Mouse (Mus musculus): ENCODE data around the gene Hpcal1. TPM values are rescaled to one million over a fixed set of nuclear protein-coding genes. Genes with fewer than 3 reads are reported as not detected.

Gene Hpcal1
- polyA plus RNA-seq, 1 experiment from 2014 or later, result 22.9 TPM

GRCm38 (mm10) chr12:17677743-17678142, 12.9 kb upstream of the Hpcal1 start:
- no peaks in the 10 kb centered on the region for H3K27me3 ChIP-seq (ENCODE audit: control insufficient read depth, insufficient read depth, low read length)
- no peak for ATAC-seq (replicated peaks; ENCODE audit: insufficient number of reproducible peaks, low FRiP score, low TSS enrichment)

DNA sequence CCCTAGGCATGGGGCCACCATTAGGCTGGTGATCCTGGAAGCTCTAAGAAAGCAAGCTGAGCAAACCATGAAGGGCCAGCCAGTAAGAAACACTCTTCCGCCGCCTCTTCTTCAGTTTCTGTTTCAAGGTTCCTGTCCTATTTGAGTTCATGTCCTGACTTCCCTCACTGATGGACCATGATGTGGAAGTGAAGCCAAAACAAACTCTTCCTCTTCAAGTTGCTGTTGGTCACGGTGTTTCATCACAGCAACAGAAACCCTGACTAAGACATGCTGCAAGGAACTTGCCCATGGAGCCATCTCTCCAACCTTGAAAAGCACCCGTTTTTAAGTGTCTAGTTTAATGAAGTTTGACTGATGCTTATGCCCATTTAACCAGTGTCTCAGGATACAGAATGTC, 11.1 kb upstream of the Hpcal1 start:
- ATAC-seq (replicated peaks; ENCODE audit: insufficient number of reproducible peaks, low FRiP score, low TSS enrichment), result no peak
- H3K36me3 ChIP-seq (ENCODE audit: control insufficient read depth, insufficient read depth, low read length), result no peaks in the 10 kb centered on the region
- H3K4me2 ChIP-seq, result no peak overlapping the region
- no peak overlapping the region for H3K4me3 ChIP-seq (ENCODE audit: low read depth, low read length)
- no peaks in the 10 kb centered on the region for H3K4me1 ChIP-seq (ENCODE audit: control insufficient read depth, insufficient read depth, low read length)
- H3K27me3 ChIP-seq (ENCODE audit: control insufficient read depth, insufficient read depth, low read length), result no peaks in the 10 kb centered on the region
- H3K9me3 ChIP-seq (replicated peaks; ENCODE audit: control insufficient read depth, low read length), result no peaks in the 10 kb centered on the region
- no peak overlapping the region for H3K9ac ChIP-seq (ENCODE audit: low read depth, low read length)
- H3K27ac ChIP-seq (ENCODE audit: low read depth, low read length), result no peak overlapping the region
- WGBS (ENCODE audit: insufficient replicate concordance), result 72% methylated on average over 4 of the region's 4 CpGs

More at GRCm38 (mm10) chr12:17677743-17678142, 12.9 kb upstream of the Hpcal1 start:
- H3K9me3 ChIP-seq (replicated peaks; ENCODE audit: control insufficient read depth, low read length), result no peaks in the 10 kb centered on the region
- no peak overlapping the region for H3K27ac ChIP-seq (ENCODE audit: low read depth, low read length)
- no peaks in the 10 kb centered on the region for H3K36me3 ChIP-seq (ENCODE audit: control insufficient read depth, insufficient read depth, low read length)
- no peak overlapping the region for H3K4me3 ChIP-seq (ENCODE audit: low read depth, low read length)
- peaks cover 6% of the 10 kb centered on the region; the same call in 1 of the 2 replicates for H3K4me1 ChIP-seq (ENCODE audit: control insufficient read depth, insufficient read depth, low read length)
- no peak overlapping the region for H3K4me2 ChIP-seq
- 77% methylated on average over 2 of the region's 2 CpGs for WGBS (ENCODE audit: insufficient replicate concordance)
- no peak overlapping the region for H3K9ac ChIP-seq (ENCODE audit: low read depth, low read length)

DNA sequence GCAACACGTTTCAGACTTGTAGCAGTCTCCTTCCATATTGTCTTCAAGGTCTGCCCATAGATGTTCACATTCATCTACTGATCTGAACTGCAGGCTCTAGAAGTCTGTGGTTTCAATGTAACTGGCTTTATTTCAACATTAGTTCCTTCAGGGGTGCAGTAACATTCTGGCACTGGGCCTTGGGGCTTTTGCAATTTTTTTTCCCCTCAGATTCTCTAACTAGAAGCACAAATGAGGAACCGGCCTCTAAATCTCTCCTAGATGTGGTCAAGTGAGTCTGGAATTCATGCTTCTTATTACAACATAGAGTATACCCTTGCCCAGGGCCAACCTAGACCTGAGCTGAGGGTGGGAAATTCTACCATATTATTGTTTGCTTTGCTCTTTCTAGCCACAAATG, 8.5 kb upstream of the Hpcal1 start:
- no peak overlapping the region for H3K4me2 ChIP-seq
- H3K9ac ChIP-seq (ENCODE audit: low read depth, low read length), result no peak overlapping the region
- H3K9me3 ChIP-seq (replicated peaks; ENCODE audit: control insufficient read depth, low read length), result no peaks in the 10 kb centered on the region
- H3K4me1 ChIP-seq (ENCODE audit: control insufficient read depth, insufficient read depth, low read length), result no peaks in the 10 kb centered on the region
- H3K27me3 ChIP-seq (ENCODE audit: control insufficient read depth, insufficient read depth, low read length), result no peaks in the 10 kb centered on the region
- H3K27ac ChIP-seq (ENCODE audit: low read depth, low read length), result no peak overlapping the region
- WGBS (ENCODE audit: insufficient replicate concordance), result 77% methylated on average over 2 of the region's 2 CpGs
- no peak overlapping the region for H3K4me3 ChIP-seq (ENCODE audit: low read depth, low read length)
- no peaks in the 10 kb centered on the region for H3K36me3 ChIP-seq (ENCODE audit: control insufficient read depth, insufficient read depth, low read length)
- ATAC-seq (replicated peaks; ENCODE audit: insufficient number of reproducible peaks, low FRiP score, low TSS enrichment), result no peak

DNA sequence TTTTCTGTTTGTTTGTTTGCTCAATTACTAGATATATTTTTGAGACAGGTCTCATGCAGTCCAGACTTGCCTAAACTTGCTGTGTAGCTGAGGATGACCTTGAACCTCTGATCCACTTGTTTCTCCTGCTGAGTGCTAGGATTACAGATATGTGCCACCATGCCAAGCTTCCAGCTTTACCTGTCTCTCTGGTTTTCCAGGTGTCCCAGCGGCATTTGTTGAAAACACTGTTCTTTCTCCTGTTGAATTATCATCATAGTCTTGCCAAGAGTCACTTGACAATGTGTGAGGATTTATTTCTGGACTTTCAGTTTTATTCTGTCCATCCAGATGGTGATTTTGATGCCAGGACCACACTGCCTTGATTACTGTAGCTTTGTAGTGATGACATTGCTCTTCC, 6.3 kb upstream of the Hpcal1 start:
- Histone ChIP-seq H3K27me3 (ENCODE audit: control insufficient read depth, insufficient read depth, low read length) (no peaks in the 10 kb centered on the region), H3K9me3 (replicated peaks; ENCODE audit: control insufficient read depth, low read length) (no peaks in the 10 kb centered on the region), H3K27ac (ENCODE audit: low read depth, low read length) (no peak overlapping the region), H3K9ac (ENCODE audit: low read depth, low read length) (no peak overlapping the region), H3K4me3 (ENCODE audit: low read depth, low read length) (no peak overlapping the region), H3K4me2 (no peak overlapping the region), H3K4me1 (ENCODE audit: control insufficient read depth, insufficient read depth, low read length) (no peaks in the 10 kb centered on the region), H3K36me3 (ENCODE audit: control insufficient read depth, insufficient read depth, low read length) (no peaks in the 10 kb centered on the region)
- ATAC-seq (replicated peaks; ENCODE audit: insufficient number of reproducible peaks, low FRiP score, low TSS enrichment), result no peak
- WGBS (ENCODE audit: insufficient replicate concordance), result 79% methylated on average over 1 of the region's 1 CpGs

DNA sequence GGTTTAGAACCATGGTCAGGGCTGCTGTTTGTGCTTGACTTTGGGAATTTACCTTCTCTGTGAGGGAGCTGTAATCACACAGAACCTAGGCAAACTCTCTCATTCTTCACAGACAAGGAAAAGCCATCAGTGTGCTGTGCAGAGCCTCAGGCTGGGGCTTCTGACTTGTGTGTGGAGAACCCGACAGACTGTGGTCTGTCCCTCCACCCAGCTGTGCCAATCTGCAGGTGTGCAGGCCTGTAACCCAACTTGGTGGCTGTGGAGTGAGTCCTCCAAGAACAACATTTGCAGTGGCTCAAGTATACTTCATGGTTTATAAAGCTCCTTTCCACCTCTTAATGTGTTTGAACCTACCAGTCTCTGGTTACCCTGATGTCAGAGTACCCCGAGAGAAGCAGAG, 4.5 kb upstream of the Hpcal1 start:
- no peak overlapping the region for H3K4me2 ChIP-seq
- H3K4me1 ChIP-seq (ENCODE audit: control insufficient read depth, insufficient read depth, low read length), result no peaks in the 10 kb centered on the region
- no peak overlapping the region for H3K9ac ChIP-seq (ENCODE audit: low read depth, low read length)
- no peak overlapping the region for H3K27ac ChIP-seq (ENCODE audit: low read depth, low read length)
- H3K9me3 ChIP-seq (replicated peaks; ENCODE audit: control insufficient read depth, low read length), result no peaks in the 10 kb centered on the region
- H3K36me3 ChIP-seq (ENCODE audit: control insufficient read depth, insufficient read depth, low read length), result no peaks in the 10 kb centered on the region
- H3K4me3 ChIP-seq (ENCODE audit: low read depth, low read length), result no peak overlapping the region
- H3K27me3 ChIP-seq (ENCODE audit: control insufficient read depth, insufficient read depth, low read length), result no peaks in the 10 kb centered on the region
- WGBS (ENCODE audit: insufficient replicate concordance), result 76% methylated on average over 2 of the region's 2 CpGs
- no peak for ATAC-seq (replicated peaks; ENCODE audit: insufficient number of reproducible peaks, low FRiP score, low TSS enrichment)

DNA sequence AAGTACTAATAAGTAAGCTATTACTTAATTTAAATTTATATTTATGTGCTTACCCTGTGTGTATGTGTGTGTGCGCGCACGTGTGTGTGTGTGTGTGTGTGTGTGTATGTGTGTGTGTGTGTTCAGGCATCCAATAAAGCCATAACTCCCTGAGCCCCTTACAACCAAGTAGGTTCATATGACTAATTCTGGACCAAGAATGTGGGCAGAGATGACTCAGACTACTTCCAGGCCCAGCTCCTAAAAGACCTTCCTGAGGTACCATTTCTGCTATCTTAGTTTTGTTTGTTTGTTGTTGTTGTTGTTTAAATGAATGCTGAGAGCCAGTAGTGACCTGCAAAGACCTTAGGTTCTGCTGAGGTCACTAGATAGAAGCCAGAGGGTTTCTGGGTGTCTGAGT, 1.7 kb upstream of the Hpcal1 start:
- no peaks in the 10 kb centered on the region for H3K27me3 ChIP-seq (ENCODE audit: control insufficient read depth, insufficient read depth, low read length)
- no peaks in the 10 kb centered on the region for H3K4me1 ChIP-seq (ENCODE audit: control insufficient read depth, insufficient read depth, low read length)
- no peak overlapping the region for H3K9ac ChIP-seq (ENCODE audit: low read depth, low read length)
- H3K9me3 ChIP-seq (replicated peaks; ENCODE audit: control insufficient read depth, low read length), result no peaks in the 10 kb centered on the region
- no peak overlapping the region for H3K4me3 ChIP-seq (ENCODE audit: low read depth, low read length)
- 91% methylated on average over 3 of the region's 3 CpGs for WGBS (ENCODE audit: insufficient replicate concordance)
- H3K27ac ChIP-seq (ENCODE audit: low read depth, low read length), result no peak overlapping the region
- no peak overlapping the region for H3K4me2 ChIP-seq
- ATAC-seq (replicated peaks; ENCODE audit: insufficient number of reproducible peaks, low FRiP score, low TSS enrichment), result no peak
- H3K36me3 ChIP-seq (ENCODE audit: control insufficient read depth, insufficient read depth, low read length), result no peaks in the 10 kb centered on the region

- H3K9ac ChIP-seq (ENCODE audit: low read depth, low read length), result no peak overlapping the region
- ATAC-seq (replicated peaks; ENCODE audit: insufficient number of reproducible peaks, low FRiP score, low TSS enrichment), result peak; percentile 87
- WGBS (ENCODE audit: insufficient replicate concordance), result 19% methylated on average over 10 of the region's 20 CpGs
These were observed 609 bp upstream of the Hpcal1 start for GRCm38 (mm10) chr12:17689931-17690563.

DNA sequence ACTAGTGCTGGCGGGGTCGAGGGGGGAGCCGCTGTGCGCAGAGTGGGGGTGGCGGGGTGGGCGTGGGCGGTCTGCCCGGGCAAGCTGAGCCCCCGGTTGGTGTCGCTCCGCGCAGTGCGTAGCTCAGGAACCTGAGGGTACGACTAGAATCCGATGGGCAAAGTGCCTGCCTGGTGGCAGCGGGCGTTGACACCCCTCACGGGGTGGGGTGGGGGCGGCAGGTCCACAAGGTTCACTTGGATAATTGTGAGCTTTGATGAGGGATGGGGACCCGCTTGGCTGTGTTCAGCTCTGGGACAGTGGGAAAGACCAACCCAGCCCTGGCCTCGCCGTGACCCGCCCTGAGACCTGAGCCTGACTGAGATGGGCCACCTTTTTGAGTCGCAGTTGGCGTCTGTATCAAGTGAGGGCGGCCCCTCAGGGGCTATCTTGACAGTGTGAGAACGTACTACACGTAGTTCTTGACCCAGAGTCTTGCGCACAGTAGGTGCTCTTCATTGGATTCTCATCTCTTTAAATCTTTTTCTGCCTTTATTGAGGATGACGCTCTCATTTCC, 742 bp downstream of the Hpcal1 start:
- H3K4me2 ChIP-seq, result peak overlapping the region; percentile 87
- peak overlapping the region; percentile 60 for H3K4me3 ChIP-seq (ENCODE audit: low read depth, low read length)
- under 1% methylated on average over 30 of the region's 30 CpGs for WGBS (ENCODE audit: insufficient replicate concordance)
- H3K27me3 ChIP-seq (ENCODE audit: control insufficient read depth, insufficient read depth, low read length), result no peaks in the 10 kb centered on the region
- no peaks in the 10 kb centered on the region for H3K36me3 ChIP-seq (ENCODE audit: control insufficient read depth, insufficient read depth, low read length)
- peak overlapping the region; percentile 68 for H3K9ac ChIP-seq (ENCODE audit: low read depth, low read length)
- H3K27ac ChIP-seq (ENCODE audit: low read depth, low read length), result no peak overlapping the region
- ATAC-seq (replicated peaks; ENCODE audit: insufficient number of reproducible peaks, low FRiP score, low TSS enrichment), result peak; percentile 6; the same call in 1 of the 2 replicates
- H3K9me3 ChIP-seq (replicated peaks; ENCODE audit: control insufficient read depth, low read length), result no peaks in the 10 kb centered on the region
- H3K4me1 ChIP-seq (ENCODE audit: control insufficient read depth, insufficient read depth, low read length), result no peaks in the 10 kb centered on the region

More at GRCm38 (mm10) chr12:17689931-17690563, 609 bp upstream of the Hpcal1 start:
- peak overlapping the region; percentile 60 for H3K4me3 ChIP-seq (ENCODE audit: low read depth, low read length)
- H3K36me3 ChIP-seq (ENCODE audit: control insufficient read depth, insufficient read depth, low read length), result no peaks in the 10 kb centered on the region
- H3K27me3 ChIP-seq (ENCODE audit: control insufficient read depth, insufficient read depth, low read length), result no peaks in the 10 kb centered on the region
- no peaks in the 10 kb centered on the region for H3K4me1 ChIP-seq (ENCODE audit: control insufficient read depth, insufficient read depth, low read length)
- no peaks in the 10 kb centered on the region for H3K9me3 ChIP-seq (replicated peaks; ENCODE audit: control insufficient read depth, low read length)
- H3K4me2 ChIP-seq, result peak overlapping the region; percentile 87
- H3K27ac ChIP-seq (ENCODE audit: low read depth, low read length), result no peak overlapping the region

GRCm38 (mm10) chr12:17691891-17692321, 1.2 kb downstream of the Hpcal1 start:
- ATAC-seq (replicated peaks; ENCODE audit: insufficient number of reproducible peaks, low FRiP score, low TSS enrichment), result no peak

More at GRCm38 (mm10) chr12:17691891-17692321, 1.2 kb downstream of the Hpcal1 start:
- peak overlapping the region; percentile 87 for H3K4me2 ChIP-seq
- H3K27ac ChIP-seq (ENCODE audit: low read depth, low read length), result no peak overlapping the region
- 1% methylated on average over 23 of the region's 23 CpGs for WGBS (ENCODE audit: insufficient replicate concordance)
- H3K9me3 ChIP-seq (replicated peaks; ENCODE audit: control insufficient read depth, low read length), result no peaks in the 10 kb centered on the region
- no peaks in the 10 kb centered on the region for H3K36me3 ChIP-seq (ENCODE audit: control insufficient read depth, insufficient read depth, low read length)
- H3K27me3 ChIP-seq (ENCODE audit: control insufficient read depth, insufficient read depth, low read length), result no peaks in the 10 kb centered on the region
- H3K4me3 ChIP-seq (ENCODE audit: low read depth, low read length), result peak overlapping the region; percentile 60
- H3K4me1 ChIP-seq (ENCODE audit: control insufficient read depth, insufficient read depth, low read length), result 0 out of 2 replicates have a peak, but pooled peaks cover 3% of the 10 kb centered on the region
- peak overlapping the region; percentile 68 for H3K9ac ChIP-seq (ENCODE audit: low read depth, low read length)

Measured in heart, embryonic 11.5 days (tissue).